Mouse (Mus musculus): ENCODE data around the gene Gpr89. TPM values are rescaled to one million over a fixed set of nuclear protein-coding genes. Genes with fewer than 3 reads are reported as not detected.

Gpr89 gene
- polyA plus RNA-seq (2016; fragmentation: Nextera tagmentation; extraction: Ambion mirVana): 33.5 and 34.5 TPM in 2 replicates

- peaks cover 8% of the 10 kb centered on the region; the same call in 1 of the 2 replicates for H3K27me3 ChIP-seq (replicated peaks)
- peak within 1 kb of the TSS; percentile 93 for H3K9ac ChIP-seq
- ATAC-seq: peak; percentile 96
- no peaks in the 10 kb centered on the region for H3K9me3 ChIP-seq (replicated peaks)
- peak within 1 kb of the TSS; percentile 88 for H3K4me2 ChIP-seq
- no peaks in the 10 kb centered on the region for H3K36me3 ChIP-seq
- peaks cover 28% of the 10 kb centered on the region for H3K4me1 ChIP-seq
- 2% methylated on average over 40 of the region's 40 CpGs for WGBS (ENCODE audit: insufficient replicate concordance)
- H3K27ac ChIP-seq: 0 out of 2 replicates have a peak within 1 kb of the TSS, but pooled peaks have one; percentile 26
- H3K4me3 ChIP-seq: peak within 1 kb of the TSS; percentile 94
Measured at GRCm38 (mm10) chr3:96904851-96905541, at the start of gene Gpr89. TSS of gene Gpr89 (minus strand) at chr3:96905346.

- Histone ChIP-seq H3K9me3 (replicated peaks) (no peaks in the 10 kb centered on the region), H3K4me3 (no peak overlapping the region), H3K9ac (no peak overlapping the region), H3K27ac (no peak overlapping the region), H3K27me3 (replicated peaks) (no peaks in the 10 kb centered on the region), H3K36me3 (no peaks in the 10 kb centered on the region), H3K4me1 (no peaks in the 10 kb centered on the region), H3K4me2 (no peak overlapping the region)
- WGBS (ENCODE audit: insufficient replicate concordance): 38% methylated on average over 14 of the region's 14 CpGs
- ATAC-seq: no peak
Measured at GRCm38 (mm10) chr3:96953489-96954233, 48.5 kb upstream of the Gpr89 start.

DNA sequence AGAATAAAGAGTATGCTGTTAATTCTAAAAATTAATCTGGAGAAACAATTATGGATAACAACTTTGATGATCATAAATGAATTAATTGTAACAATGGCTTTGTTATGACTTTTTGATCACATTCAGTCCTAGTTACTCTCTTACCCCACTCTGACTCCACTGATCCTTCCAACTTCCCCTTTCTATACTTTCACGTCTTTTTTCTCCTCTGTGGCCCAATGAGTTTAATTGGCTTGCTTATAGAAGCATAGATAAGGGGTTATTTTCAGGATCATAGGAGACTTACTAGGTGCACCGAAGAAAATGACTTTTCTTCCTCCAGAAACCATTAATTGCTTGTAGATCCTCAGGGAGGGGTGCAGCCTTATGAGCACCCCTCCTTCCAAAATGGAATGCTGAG is 37.6 kb upstream of the Gpr89 start:
- H3K27ac ChIP-seq: no peak overlapping the region
- no peak for ATAC-seq
- H3K9ac ChIP-seq: no peak overlapping the region
- no peaks in the 10 kb centered on the region for H3K36me3 ChIP-seq
- no peaks in the 10 kb centered on the region for H3K4me1 ChIP-seq
- H3K4me2 ChIP-seq: no peak overlapping the region
- no peak overlapping the region for H3K4me3 ChIP-seq
- H3K27me3 ChIP-seq (replicated peaks): peaks cover 4% of the 10 kb centered on the region; the same call in 1 of the 2 replicates
- WGBS (ENCODE audit: insufficient replicate concordance): 36% methylated on average over 2 of the region's 2 CpGs
- H3K9me3 ChIP-seq (replicated peaks): no peaks in the 10 kb centered on the region

DNA sequence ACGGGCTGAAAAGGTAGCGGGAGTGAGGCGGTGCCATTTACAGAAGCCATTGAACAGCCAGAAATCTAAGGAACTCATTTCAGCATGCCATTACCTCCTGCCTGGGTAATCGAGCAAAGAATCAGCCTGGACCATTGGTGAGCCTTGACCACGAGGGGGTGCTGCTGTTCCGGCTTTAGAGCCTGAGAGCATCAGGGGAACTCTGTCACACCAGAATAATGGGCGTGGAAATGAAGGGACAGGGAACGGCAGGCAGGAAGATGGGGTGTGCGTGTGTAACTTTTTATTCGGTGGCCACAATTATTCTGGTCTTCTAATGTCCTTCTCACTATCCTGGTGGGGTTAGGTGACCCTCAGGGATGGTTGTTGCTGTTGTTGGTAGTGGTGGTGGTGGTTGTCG is 33.6 kb upstream of the Gpr89 start:
- Histone ChIP-seq H3K4me1 (no peaks in the 10 kb centered on the region), H3K9ac (no peak overlapping the region), H3K4me2 (no peak overlapping the region), H3K27me3 (replicated peaks) (peaks cover 20% of the 10 kb centered on the region), H3K27ac (no peak overlapping the region), H3K36me3 (no peaks in the 10 kb centered on the region), H3K4me3 (no peak overlapping the region), H3K9me3 (replicated peaks) (no peaks in the 10 kb centered on the region)
- WGBS (ENCODE audit: insufficient replicate concordance): 13% methylated on average over 11 of the region's 11 CpGs
- ATAC-seq: no peak

DNA sequence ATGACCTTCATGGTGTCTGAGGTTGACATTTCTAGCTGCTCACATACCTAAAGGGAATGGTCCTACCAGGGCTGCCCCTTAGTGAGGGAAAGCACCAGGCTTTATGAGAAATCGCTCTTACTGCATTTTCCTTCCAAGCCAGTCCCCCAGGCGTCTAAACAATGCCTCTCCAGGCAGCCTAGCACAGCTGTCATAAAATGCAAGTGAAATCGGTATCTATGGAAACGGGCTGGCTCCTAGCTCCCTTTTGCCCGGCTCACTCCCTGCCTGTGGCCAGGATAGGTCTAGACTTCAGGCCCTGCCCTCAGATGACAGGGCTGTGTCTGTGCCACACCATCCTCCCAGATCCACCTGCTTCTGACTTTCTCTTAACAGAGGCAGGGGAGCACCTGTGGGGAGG is 32.5 kb upstream of the Gpr89 start:
- Histone ChIP-seq H3K4me2 (no peak overlapping the region), H3K9me3 (replicated peaks) (no peaks in the 10 kb centered on the region), H3K36me3 (no peaks in the 10 kb centered on the region), H3K27me3 (replicated peaks) (peaks cover 20% of the 10 kb centered on the region), H3K4me1 (no peaks in the 10 kb centered on the region), H3K9ac (no peak overlapping the region), H3K4me3 (no peak overlapping the region), H3K27ac (no peak overlapping the region)
- ATAC-seq: no peak
- WGBS (ENCODE audit: insufficient replicate concordance): 33% methylated on average over 5 of the region's 5 CpGs

DNA sequence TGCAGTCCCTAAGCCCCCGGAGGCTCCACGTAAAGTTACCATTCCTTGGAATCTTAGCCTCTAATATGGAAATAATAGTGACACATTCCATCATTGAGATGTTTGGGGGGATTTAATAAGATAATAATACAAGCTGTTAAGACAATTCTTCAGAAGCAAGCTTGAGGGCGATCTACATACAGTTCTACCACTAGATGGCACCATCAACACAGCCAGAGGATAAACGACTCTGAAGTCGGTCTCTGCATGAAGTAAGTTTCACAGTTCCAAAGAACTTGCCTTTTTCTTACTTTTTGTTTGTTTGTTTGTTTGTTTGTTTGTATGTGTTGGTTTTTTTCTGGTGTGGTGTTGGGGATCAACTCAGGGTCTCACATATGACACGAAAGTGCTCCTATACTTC is 31.1 kb upstream of the Gpr89 start:
- Histone ChIP-seq H3K4me3 (no peak overlapping the region), H3K4me1 (no peaks in the 10 kb centered on the region), H3K4me2 (no peak overlapping the region), H3K27me3 (replicated peaks) (peaks cover 20% of the 10 kb centered on the region), H3K9ac (no peak overlapping the region), H3K27ac (no peak overlapping the region), H3K36me3 (no peaks in the 10 kb centered on the region), H3K9me3 (replicated peaks) (no peaks in the 10 kb centered on the region)
- no peak for ATAC-seq
- WGBS (ENCODE audit: insufficient replicate concordance): 7% methylated on average over 6 of the region's 6 CpGs

DNA sequence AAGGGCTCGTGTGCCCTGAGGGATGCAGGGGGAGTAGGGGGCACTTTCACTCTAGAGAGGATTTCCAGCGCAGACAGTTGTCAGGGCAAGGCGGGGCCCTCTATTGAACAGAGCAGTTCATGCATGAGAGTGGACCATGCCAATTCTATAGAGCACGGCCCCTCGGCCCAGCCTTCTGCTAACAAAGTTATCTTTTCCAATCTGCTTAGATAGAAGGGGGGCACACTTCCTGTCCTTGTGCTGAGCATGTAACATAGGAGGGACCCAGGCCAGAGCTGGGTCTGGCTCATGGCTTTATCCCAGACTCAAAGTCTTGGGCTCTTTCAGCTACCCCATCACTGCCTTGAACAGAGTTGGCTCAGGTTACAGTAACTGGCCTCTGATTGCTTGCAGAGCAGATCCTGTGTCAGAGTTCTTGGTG is 26.1 kb upstream of the Gpr89 start:
- H3K4me2 ChIP-seq: no peak overlapping the region
- WGBS (ENCODE audit: insufficient replicate concordance): 46% methylated on average over 5 of the region's 5 CpGs
- H3K27ac ChIP-seq: no peak overlapping the region

DNA sequence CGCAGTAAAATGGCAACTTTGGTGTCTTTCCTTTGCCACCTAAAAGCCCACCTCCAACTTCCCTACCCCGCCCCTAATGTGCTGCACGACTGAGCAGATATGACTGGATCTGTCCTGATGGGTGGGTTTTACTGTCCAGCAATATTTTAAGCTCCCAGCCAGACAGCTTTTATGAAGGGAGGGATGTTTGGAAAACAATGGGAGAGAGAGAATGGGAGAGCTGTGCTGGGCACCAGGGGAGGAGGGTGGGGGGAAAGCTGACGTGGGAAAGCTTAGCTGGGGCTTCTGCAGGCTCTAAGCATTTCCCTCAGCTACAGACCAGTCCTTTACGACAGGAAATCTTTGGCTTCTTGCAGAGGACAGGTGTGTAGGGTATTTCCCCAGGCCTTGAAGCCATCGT is 20.8 kb upstream of the Gpr89 start, which contains the start of gene Gja8:
TSS of gene Gja8 (minus strand) at position 101 of the 400 bp plus-strand sequence.
- no peaks in the 10 kb centered on the region for H3K36me3 ChIP-seq
- H3K27me3 ChIP-seq (replicated peaks): 0 out of 2 replicates have a peak, but pooled peaks cover 3% of the 10 kb centered on the region
- H3K27ac ChIP-seq: no peak within 1 kb of the TSS
- ATAC-seq: no peak
- H3K4me3 ChIP-seq: no peak within 1 kb of the TSS
- no peak within 1 kb of the TSS for H3K4me2 ChIP-seq
- WGBS (ENCODE audit: insufficient replicate concordance): 57% methylated on average over 6 of the region's 6 CpGs
- H3K9me3 ChIP-seq (replicated peaks): no peaks in the 10 kb centered on the region
- H3K4me1 ChIP-seq: no peaks in the 10 kb centered on the region
- H3K9ac ChIP-seq: no peak within 1 kb of the TSS

More for the DNA sequence above, 26.1 kb upstream of the Gpr89 start:
- no peaks in the 10 kb centered on the region for H3K36me3 ChIP-seq
- no peak overlapping the region for H3K4me3 ChIP-seq
- H3K9ac ChIP-seq: no peak overlapping the region
- no peak for ATAC-seq
- 0 out of 2 replicates have a peak, but pooled peaks cover 10% of the 10 kb centered on the region for H3K27me3 ChIP-seq (replicated peaks)
- H3K9me3 ChIP-seq (replicated peaks): no peaks in the 10 kb centered on the region
- no peaks in the 10 kb centered on the region for H3K4me1 ChIP-seq

- H3K9ac ChIP-seq: no peak overlapping the region
- H3K36me3 ChIP-seq: no peaks in the 10 kb centered on the region
- ATAC-seq: no peak
- WGBS (ENCODE audit: insufficient replicate concordance): 74% methylated on average over 4 of the region's 4 CpGs
- H3K27ac ChIP-seq: no peak overlapping the region
- no peaks in the 10 kb centered on the region for H3K4me1 ChIP-seq
- H3K4me3 ChIP-seq: no peak overlapping the region
- H3K27me3 ChIP-seq (replicated peaks): peaks cover 4% of the 10 kb centered on the region; the same call in 1 of the 2 replicates
- H3K9me3 ChIP-seq (replicated peaks): no peaks in the 10 kb centered on the region
- no peak overlapping the region for H3K4me2 ChIP-seq
Measured at GRCm38 (mm10) chr3:96924631-96925030, 19.5 kb upstream of the Gpr89 start.

DNA sequence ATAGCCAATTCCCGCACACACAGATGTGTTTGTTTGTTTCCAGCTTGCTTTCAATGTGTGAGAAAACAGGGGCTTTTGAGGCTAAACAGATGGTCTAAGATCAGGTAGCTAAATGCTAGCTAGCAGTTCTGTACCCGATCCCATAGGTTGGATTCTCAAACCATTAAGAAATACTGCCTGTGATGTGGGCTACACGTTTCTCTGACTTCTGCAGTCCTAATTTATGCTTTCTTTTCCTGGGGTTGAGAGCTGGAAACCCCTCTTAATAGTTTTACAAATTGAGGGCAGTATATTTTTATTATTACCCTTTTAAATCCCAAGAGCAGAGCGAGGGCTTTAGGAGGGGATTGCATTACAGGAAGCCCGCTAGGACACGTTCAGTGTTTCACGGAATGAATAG is 15.8 kb upstream of the Gpr89 start:
- H3K9me3 ChIP-seq (replicated peaks): no peaks in the 10 kb centered on the region
- ATAC-seq: no peak
- WGBS (ENCODE audit: insufficient replicate concordance): 68% methylated on average over 7 of the region's 7 CpGs
- peaks cover 7% of the 10 kb centered on the region for H3K27me3 ChIP-seq (replicated peaks)
- no peak overlapping the region for H3K27ac ChIP-seq
- H3K36me3 ChIP-seq: no peaks in the 10 kb centered on the region
- H3K4me3 ChIP-seq: no peak overlapping the region
- no peak overlapping the region for H3K4me2 ChIP-seq
- H3K9ac ChIP-seq: no peak overlapping the region
- H3K4me1 ChIP-seq: no peaks in the 10 kb centered on the region

DNA sequence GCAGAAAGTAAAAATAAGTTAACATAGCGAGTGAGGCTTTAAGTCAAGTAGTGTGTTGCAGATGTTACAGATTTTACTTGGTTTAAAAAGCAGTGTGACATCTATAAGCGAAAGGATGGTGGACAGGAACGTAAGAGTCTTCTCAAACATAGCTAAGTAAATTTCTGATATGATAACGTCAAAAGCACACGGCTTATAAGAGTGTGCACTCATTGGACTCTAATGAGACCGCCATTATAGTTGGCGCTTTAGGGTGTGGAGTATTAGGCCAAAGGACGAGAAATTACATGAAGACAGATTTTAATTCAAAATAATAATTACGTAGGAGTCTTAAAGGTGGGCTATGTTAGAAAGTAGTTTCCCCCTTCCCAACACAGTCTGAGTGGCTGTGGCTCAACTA is 446 bp upstream of the Gpr89 start:
- H3K9ac ChIP-seq: peak overlapping the region; percentile 93
- H3K4me2 ChIP-seq: peak overlapping the region; percentile 88
- H3K9me3 ChIP-seq (replicated peaks): no peaks in the 10 kb centered on the region
- peaks cover 8% of the 10 kb centered on the region; the same call in 1 of the 2 replicates for H3K27me3 ChIP-seq (replicated peaks)
- peaks cover 28% of the 10 kb centered on the region for H3K4me1 ChIP-seq
- H3K27ac ChIP-seq: no peak overlapping the region
- 35% methylated on average over 9 of the region's 9 CpGs for WGBS (ENCODE audit: insufficient replicate concordance)
- peak; percentile 14 for ATAC-seq
- H3K4me3 ChIP-seq: peak overlapping the region; percentile 94
- H3K36me3 ChIP-seq: no peaks in the 10 kb centered on the region

- Histone ChIP-seq H3K9me3 (replicated peaks) (no peaks in the 10 kb centered on the region), H3K9ac (peak within 1 kb of the TSS; percentile 93), H3K27ac (0 out of 2 replicates have a peak within 1 kb of the TSS, but pooled peaks have one; percentile 26), H3K4me1 (peaks cover 28% of the 10 kb centered on the region), H3K27me3 (replicated peaks) (peaks cover 8% of the 10 kb centered on the region; the same call in 1 of the 2 replicates), H3K4me2 (peak within 1 kb of the TSS; percentile 88), H3K4me3 (peak within 1 kb of the TSS; percentile 94), H3K36me3 (no peaks in the 10 kb centered on the region)
- WGBS (ENCODE audit: insufficient replicate concordance): 11% methylated on average over 14 of the region's 14 CpGs
- no peak for ATAC-seq
Measured at GRCm38 (mm10) chr3:96904393-96904792, 753 bp downstream of the Gpr89 start, which contains the start of gene Gja5. TSS of gene Gja5 (plus strand) at chr3:96904693.

Data from liver, embryonic 12.5 days (tissue).